Mouse (Mus musculus): Measurements from ENCODE around the gene Tmem117.

- TF ChIP-seq CTCF (IDR thresholded peaks at IDR 0.05; ENCODE audit: extremely low read depth, insufficient read depth, insufficient read length, insufficient replicate concordance) (no peak), POLR2A (IDR thresholded peaks at IDR 0.05; ENCODE audit: low read depth, low read length) (no peak)
Observed at GRCm38 (mm10) chr15:95108626-95109025, 479.6 kb downstream of the Tmem117 start.
